Mouse (Mus musculus) C2C12 (cell line): ENCODE results near the gene Agap1. TPM values are rescaled to one million over a fixed set of nuclear protein-coding genes. Genes with fewer than 3 reads are reported as not detected.

Experiments
- H3K27me3 ChIP-seq: one replicate; pipeline ENCODE4 v1.6.1; 2011; ENCODE audit not compliant: control insufficient read depth, insufficient read depth, insufficient read length
- H3K36me3 ChIP-seq: one replicate; pipeline ENCODE4 v1.6.1; 2011; ENCODE audit not compliant: control insufficient read depth, insufficient read depth
- H3K4me3 ChIP-seq: one replicate; pipeline ENCODE4 v1.5.1; 2011; ENCODE audit warnings: mild to moderate bottlenecking, control low read depth; ENCODE audit not compliant: poor library complexity, insufficient read depth, severe bottlenecking
- H3K79me2 ChIP-seq: one replicate; pipeline ENCODE4 v1.6.1; 2011; ENCODE audit not compliant: control insufficient read depth, insufficient read depth
- H3K79me3 ChIP-seq: one replicate; pipeline ENCODE4 v1.6.1; 2011; ENCODE audit warnings: low read depth, control low read depth
- H3ac ChIP-seq: one replicate; pipeline ENCODE3; 2011; ENCODE audit warnings: low read depth; ENCODE audit not compliant: control insufficient read depth, insufficient read length
- CEBPB ChIP-seq: IDR thresholded peaks from one replicate; pipeline ENCODE4 v1.6.1; 2011; ENCODE audit warnings: low read depth, mild to moderate bottlenecking, control low read depth, moderate library complexity
- CTCF ChIP-seq: IDR thresholded peaks from one replicate; pipeline ENCODE4 v1.5.1; 2011; ENCODE audit not compliant: control insufficient read depth, insufficient read depth, insufficient read length
- FOSL1 ChIP-seq: IDR thresholded peaks from one replicate; pipeline ENCODE4 v1.8.0; 2011; ENCODE audit warnings: mild to moderate bottlenecking, low read length; ENCODE audit not compliant: poor library complexity, insufficient read depth, severe bottlenecking
- MAX ChIP-seq: IDR thresholded peaks from one replicate; pipeline ENCODE4 v1.6.1; 2011; ENCODE audit warnings: mild to moderate bottlenecking, control low read depth
- MYOD1 ChIP-seq: IDR thresholded peaks from one replicate; pipeline ENCODE4 v1.6.1; 2011; ENCODE audit warnings: low read depth; ENCODE audit not compliant: control insufficient read depth, insufficient read length
- MYOG ChIP-seq: IDR thresholded peaks from one replicate; pipeline ENCODE4 v1.6.1; 2011; ENCODE audit not compliant: control insufficient read depth, insufficient read length; ENCODE audit errors: extremely low read depth
- USF1 ChIP-seq: IDR thresholded peaks from one replicate; pipeline ENCODE4 v1.6.1; 2011; ENCODE audit warnings: low read depth, mild to moderate bottlenecking, control low read depth, moderate library complexity
- polyA plus RNA-seq: library from polyadenylated mRNA; unstranded; fragments of >200 nt; fragmentation: generic; extraction: Trizol; gene quantifications from one replicate; pipeline ENCODE4 v1.2.1, GENCODE M21; 2012; ENCODE audit warnings: missing spikeins

Agap1 gene
- polyA plus RNA-seq, 1 experiment: 14.0 TPM

GRCm38 (mm10) chr1:89938884-89939595, 484.4 kb downstream of the Agap1 start:
- Histone ChIP-seq H3K4me3 (no peak overlapping the region), H3K79me3 (no peaks in the 10 kb centered on the region), H3K36me3 (no peaks in the 10 kb centered on the region), H3K27me3 (peaks cover 19% of the 10 kb centered on the region), H3K79me2 (no peaks in the 10 kb centered on the region), H3ac (no peak overlapping the region)
- no peak for TF ChIP-seq MYOG
- no peak for TF ChIP-seq CEBPB
- no peak for TF ChIP-seq MYOD1

DNA sequence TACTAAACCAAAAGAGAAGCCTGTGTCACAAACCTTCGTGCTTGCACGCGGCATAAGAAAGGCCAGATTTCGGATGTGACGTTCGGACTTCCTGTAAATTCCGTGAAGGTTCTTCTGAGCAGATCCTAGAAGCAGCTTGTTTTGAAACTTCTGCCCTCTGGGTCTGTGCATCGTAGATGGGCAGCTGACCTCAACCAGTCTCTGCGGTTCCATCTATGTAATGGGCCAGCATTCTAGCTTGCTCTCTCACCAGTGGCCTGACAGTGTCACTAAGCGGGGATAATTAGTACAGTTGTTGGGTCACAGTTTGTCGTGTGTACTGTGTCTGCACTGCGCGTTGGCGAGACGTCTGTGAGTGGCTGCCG, 485.0 kb downstream of the Agap1 start:
- H3K4me3 ChIP-seq: no peak overlapping the region
- no peaks in the 10 kb centered on the region for H3K79me2 ChIP-seq
- H3K79me3 ChIP-seq: no peaks in the 10 kb centered on the region
- H3K36me3 ChIP-seq: no peaks in the 10 kb centered on the region
- peaks cover 21% of the 10 kb centered on the region for H3K27me3 ChIP-seq
- no peak overlapping the region for H3ac ChIP-seq
- TF ChIP-seq MYOD1 (no peak), USF1 (no peak), MYOG (no peak), CEBPB (no peak), MAX (no peak), FOSL1 (no peak)

- Histone ChIP-seq H3K27me3 (peaks cover 22% of the 10 kb centered on the region), H3K4me3 (no peak overlapping the region), H3K79me2 (no peaks in the 10 kb centered on the region), H3K36me3 (no peaks in the 10 kb centered on the region), H3ac (no peak overlapping the region), H3K79me3 (no peaks in the 10 kb centered on the region)
- TF ChIP-seq USF1: peak; percentile 86
- no peak for TF ChIP-seq MYOD1
- TF ChIP-seq CTCF: peak; percentile 71
- TF ChIP-seq MAX: no peak
These were observed 485.5 kb downstream of the Agap1 start for GRCm38 (mm10) chr1:89939981-89940726.

DNA sequence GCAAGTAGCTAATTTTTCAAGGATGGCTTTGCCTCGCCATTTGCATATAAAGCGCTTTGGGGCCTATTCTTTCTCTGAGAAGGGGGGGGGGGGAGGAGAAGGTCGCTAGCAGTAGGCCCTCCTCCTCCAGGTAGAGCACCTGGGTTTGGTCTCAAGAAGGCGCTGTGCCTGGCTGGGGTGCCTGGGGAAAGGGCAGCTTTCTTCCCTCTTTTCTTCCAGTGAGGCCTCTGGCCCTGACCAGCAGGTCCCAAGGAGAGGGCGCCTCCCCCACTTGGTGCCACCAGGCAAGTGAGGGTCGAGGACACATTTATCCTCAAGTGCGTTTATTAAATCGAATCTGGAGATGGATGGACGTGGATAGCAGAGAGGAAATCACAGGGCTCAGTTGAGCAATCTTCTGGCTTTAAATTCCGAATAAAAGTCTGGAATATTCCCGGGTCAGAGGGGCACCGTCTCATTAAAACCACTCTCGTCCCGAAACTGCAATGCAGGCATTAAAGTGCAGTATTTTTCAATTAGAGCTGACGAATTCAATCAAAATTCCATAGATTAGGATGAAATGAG, 486.4 kb downstream of the Agap1 start:
- Histone ChIP-seq H3K79me3 (no peaks in the 10 kb centered on the region), H3K79me2 (no peaks in the 10 kb centered on the region), H3K36me3 (no peaks in the 10 kb centered on the region), H3K27me3 (peaks cover 16% of the 10 kb centered on the region), H3K4me3 (no peak overlapping the region), H3ac (no peak overlapping the region)
- TF ChIP-seq MYOG (no peak), FOSL1 (no peak), CTCF (no peak), USF1 (no peak), MAX (no peak), MYOD1 (no peak), CEBPB (no peak)

- TF ChIP-seq MYOG: no peak
- no peak for TF ChIP-seq MAX
- no peak for TF ChIP-seq CTCF
- TF ChIP-seq USF1: no peak
- no peak for TF ChIP-seq FOSL1
- TF ChIP-seq CEBPB: no peak
- TF ChIP-seq MYOD1: no peak
- no peaks in the 10 kb centered on the region for H3K36me3 ChIP-seq
- H3K4me3 ChIP-seq: no peak overlapping the region
- no peaks in the 10 kb centered on the region for H3K79me3 ChIP-seq
- no peak overlapping the region for H3ac ChIP-seq
- no peaks in the 10 kb centered on the region for H3K79me2 ChIP-seq
- peaks cover 17% of the 10 kb centered on the region for H3K27me3 ChIP-seq
These were observed 487.2 kb downstream of the Agap1 start for GRCm38 (mm10) chr1:89941701-89942381.

GRCm38 (mm10) chr1:89942395-89942976, 487.9 kb downstream of the Agap1 start:
- H3ac ChIP-seq: no peak overlapping the region
- no peaks in the 10 kb centered on the region for H3K36me3 ChIP-seq
- H3K79me2 ChIP-seq: no peaks in the 10 kb centered on the region
- peaks cover 21% of the 10 kb centered on the region for H3K27me3 ChIP-seq
- no peak overlapping the region for H3K4me3 ChIP-seq
- no peaks in the 10 kb centered on the region for H3K79me3 ChIP-seq
- TF ChIP-seq CTCF (no peak), MYOD1 (no peak), CEBPB (no peak), FOSL1 (no peak), MYOG (no peak), USF1 (no peak), MAX (no peak)
